Mouse (Mus musculus) liver, embryonic 11.5 days (tissue): ENCODE measurements around the gene Olfr449. TPM values are rescaled to one million over a fixed set of nuclear protein-coding genes. Genes with fewer than 3 reads are reported as not detected.

Source experiments
- polyA plus RNA-seq: library from polyadenylated mRNA; unstranded; fragments of >200 nt; fragmentation: Nextera tagmentation; extraction: Ambion mirVana; gene quantifications from 2 replicates; pipeline ENCODE4 v1.2.1, GENCODE M21; 2014

The Olfr449 gene
- polyA plus RNA-seq, 1 experiment from 2014 or later, result not detected

Other genes with a start within 250 kb of the Olfr449 start
- gene Tcaf3, start 236.7 kb upstream of the Olfr449 start, polyA plus RNA-seq, result not detected in 2 replicates
- 0.29 and 0.55 TPM in 2 replicates for gene Tcaf2, start 189.1 kb upstream of the Olfr449 start, polyA plus RNA-seq
- gene Tcaf1, start 124.3 kb upstream of the Olfr449 start, polyA plus RNA-seq, result 23.3 and 26.2 TPM in 2 replicates
- gene Olfr453, start 95.0 kb upstream of the Olfr449 start, polyA plus RNA-seq, result not detected in 2 replicates
- not detected in 2 replicates for gene Olfr38, start 78.0 kb upstream of the Olfr449 start, polyA plus RNA-seq
- not detected in 2 replicates for gene Olfr452, start 49.3 kb upstream of the Olfr449 start, polyA plus RNA-seq
- not detected in 2 replicates for gene Olfr450, start 22.4 kb upstream of the Olfr449 start, polyA plus RNA-seq
- not detected in 2 replicates for gene Olfr448, start 56.1 kb downstream of the Olfr449 start, polyA plus RNA-seq
- not detected in 2 replicates for gene Olfr447, start 74.5 kb downstream of the Olfr449 start, polyA plus RNA-seq
- gene Olfr446, start 87.0 kb downstream of the Olfr449 start, polyA plus RNA-seq, result not detected in 2 replicates
- not detected in 2 replicates for gene Olfr444, start 114.7 kb downstream of the Olfr449 start, polyA plus RNA-seq